Mouse (Mus musculus): ENCODE results near the gene B2m. TPM values are rescaled to one million over a fixed set of nuclear protein-coding genes. Genes with fewer than 3 reads are reported as not detected.
"Not testable (repeated sequence)": the region's sequence is repeated elsewhere in the genome, so short reads cannot be mapped to it uniquely, and the experiment has no call there.

Gene B2m
- polyA plus RNA-seq (2011; ENCODE audit: insufficient read depth, insufficient read length, low replicate concordance, missing spikeins): 485 and 609 TPM in 2 replicates

DNA sequence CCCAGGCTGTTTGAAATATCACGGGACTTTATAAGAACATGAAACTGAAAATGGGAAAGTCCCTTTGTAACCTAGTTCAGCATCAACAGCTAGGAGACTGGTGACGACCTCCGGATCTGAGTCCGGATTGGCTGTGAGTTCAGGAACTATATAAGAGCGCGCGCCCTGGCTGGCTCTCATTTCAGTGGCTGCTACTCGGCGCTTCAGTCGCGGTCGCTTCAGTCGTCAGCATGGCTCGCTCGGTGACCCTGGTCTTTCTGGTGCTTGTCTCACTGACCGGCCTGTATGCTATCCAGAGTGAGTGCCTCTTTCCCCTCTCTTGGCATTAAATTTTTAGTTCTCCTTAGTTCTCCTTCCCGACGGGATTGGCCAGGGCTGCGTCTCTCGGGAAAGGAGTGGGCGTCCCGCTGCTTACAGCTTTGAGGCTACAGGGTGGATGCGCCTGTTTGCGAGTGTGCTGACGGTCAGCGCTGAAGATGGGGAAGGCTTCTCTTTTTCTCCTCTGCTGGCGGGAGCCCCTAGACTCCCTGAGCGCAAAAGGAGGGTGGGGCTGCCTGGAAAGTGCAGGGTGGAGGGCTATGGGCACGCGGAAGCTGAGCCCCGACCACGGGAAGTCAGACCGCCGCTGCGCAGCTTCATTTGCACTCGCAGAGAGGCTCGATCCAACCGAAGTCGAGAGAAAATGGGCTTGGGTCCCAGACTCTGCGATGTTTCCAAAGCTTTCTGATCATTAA is at the start of gene B2m:
Gene B2m, plus strand, starts transcription at position 179 of the 734 bp plus-strand sequence.
- Histone ChIP-seq H3K27ac (ENCODE audit: control insufficient read depth, insufficient read depth, low read depth, low read length, poor library complexity) (peak within 1 kb of the TSS; percentile 96), H3K4me1 (ENCODE audit: control insufficient read depth, insufficient read depth, low read length) (peaks cover 6% of the 10 kb centered on the region; the same call in 1 of the 2 replicates), H3K4me3 (replicated peaks; ENCODE audit: control insufficient read depth, low read depth, low read length) (peak within 1 kb of the TSS; percentile 86)
- TF ChIP-seq CTCF (IDR thresholded peaks at IDR 0.05; ENCODE audit: control insufficient read depth, insufficient read depth, low read length) (no peak), POLR2A (IDR thresholded peaks at IDR 0.05; ENCODE audit: borderline replicate concordance, control insufficient read depth, low read depth, low read length) (peak; percentile 100)
- under 1% methylated on average over 40 of the region's 40 CpGs for WGBS

DNA sequence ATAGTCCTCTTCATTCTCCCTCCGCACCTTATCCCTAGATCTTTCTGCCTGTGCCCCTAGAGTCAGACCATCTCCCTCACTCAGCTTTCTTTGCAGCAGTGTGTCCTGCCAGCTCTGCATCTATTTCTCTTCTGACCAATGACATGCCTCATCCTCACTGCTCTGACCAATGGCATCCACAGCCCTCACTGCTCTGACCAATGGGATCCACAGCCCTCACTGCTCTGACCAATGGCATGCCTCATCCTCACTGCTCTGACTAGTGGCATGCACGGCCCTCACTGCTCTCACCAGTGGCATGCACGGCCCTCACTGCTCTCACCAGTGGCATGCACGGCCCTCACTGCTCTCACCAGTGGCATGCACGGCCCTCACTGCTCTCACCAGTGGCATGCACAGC is 49.8 kb upstream of the B2m start:
- 82% methylated on average over 5 of the region's 5 CpGs for WGBS
- not testable (repeated sequence) for H3K4me3 ChIP-seq (replicated peaks; ENCODE audit: control insufficient read depth, low read depth, low read length); H3K4me1 ChIP-seq (ENCODE audit: control insufficient read depth, insufficient read depth, low read length); H3K27ac ChIP-seq (ENCODE audit: control insufficient read depth, insufficient read depth, low read depth, low read length, poor library complexity)

DNA sequence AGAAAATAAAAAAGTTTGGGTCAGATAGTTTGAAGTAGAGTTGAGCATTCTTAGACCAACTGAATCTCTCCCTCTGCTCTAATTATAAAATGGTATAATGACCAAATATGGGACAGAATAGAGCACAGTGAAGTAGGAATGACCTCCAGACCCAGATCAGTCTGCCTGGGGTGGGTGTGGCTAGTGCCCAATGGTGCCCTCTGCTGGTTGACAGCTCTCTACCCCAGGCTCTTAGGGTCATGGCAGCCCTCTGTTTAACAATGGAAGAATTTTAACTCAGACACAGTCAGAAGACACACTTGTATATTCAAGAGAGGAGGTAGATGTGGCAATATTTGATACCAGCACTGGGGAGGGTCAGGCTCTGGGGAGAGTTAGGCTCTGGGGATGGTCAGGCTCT is 45.4 kb upstream of the B2m start:
- Histone ChIP-seq H3K4me3 (replicated peaks; ENCODE audit: control insufficient read depth, low read depth, low read length) (no peak overlapping the region), H3K27ac (ENCODE audit: control insufficient read depth, insufficient read depth, low read depth, low read length, poor library complexity) (no peak overlapping the region), H3K4me1 (ENCODE audit: control insufficient read depth, insufficient read depth, low read length) (no peaks in the 10 kb centered on the region)
- TF ChIP-seq CTCF (IDR thresholded peaks at IDR 0.05; ENCODE audit: control insufficient read depth, insufficient read depth, low read length) (peak; percentile 68), POLR2A (IDR thresholded peaks at IDR 0.05; ENCODE audit: borderline replicate concordance, control insufficient read depth, low read depth, low read length) (no peak)

GRCm38 (mm10) chr2:122108101-122108500 is 39.4 kb upstream of the B2m start:
- 94% methylated on average over 14 of the region's 14 CpGs for WGBS
- no peaks in the 10 kb centered on the region for H3K4me1 ChIP-seq (ENCODE audit: control insufficient read depth, insufficient read depth, low read length)
- H3K4me3 ChIP-seq (replicated peaks; ENCODE audit: control insufficient read depth, low read depth, low read length): no peak overlapping the region
- TF ChIP-seq CTCF (IDR thresholded peaks at IDR 0.05; ENCODE audit: control insufficient read depth, insufficient read depth, low read length) (no peak), POLR2A (IDR thresholded peaks at IDR 0.05; ENCODE audit: borderline replicate concordance, control insufficient read depth, low read depth, low read length) (no peak)
- H3K27ac ChIP-seq (ENCODE audit: control insufficient read depth, insufficient read depth, low read depth, low read length, poor library complexity): no peak overlapping the region

GRCm38 (mm10) chr2:122109714-122110113 is 37.8 kb upstream of the B2m start:
- no peak overlapping the region for H3K27ac ChIP-seq (ENCODE audit: control insufficient read depth, insufficient read depth, low read depth, low read length, poor library complexity)
- H3K4me1 ChIP-seq (ENCODE audit: control insufficient read depth, insufficient read depth, low read length): no peaks in the 10 kb centered on the region
- H3K4me3 ChIP-seq (replicated peaks; ENCODE audit: control insufficient read depth, low read depth, low read length): no peak overlapping the region
- WGBS: 55% methylated on average over 4 of the region's 4 CpGs
- no peak for TF ChIP-seq CTCF (IDR thresholded peaks at IDR 0.05; ENCODE audit: control insufficient read depth, insufficient read depth, low read length)
- no peak for TF ChIP-seq POLR2A (IDR thresholded peaks at IDR 0.05; ENCODE audit: borderline replicate concordance, control insufficient read depth, low read depth, low read length)

DNA sequence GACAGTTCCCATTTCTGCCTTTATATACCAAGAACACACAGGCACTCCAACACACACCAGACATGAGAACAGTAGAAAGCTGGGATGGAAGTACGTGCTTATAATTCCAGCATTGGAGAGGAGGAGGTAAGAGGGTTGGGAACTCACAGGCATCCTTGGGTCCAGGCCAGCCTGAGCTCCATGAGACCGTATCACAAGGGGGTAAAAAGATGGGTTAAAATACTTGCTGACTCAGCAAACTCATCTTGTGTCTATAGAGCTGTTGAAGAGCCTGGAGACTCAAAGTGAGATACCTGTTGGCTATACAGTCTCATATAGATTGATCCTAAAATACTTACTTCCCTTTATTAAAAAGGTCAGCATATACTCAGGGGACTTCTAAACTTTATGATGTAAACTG is 30.6 kb upstream of the B2m start:
- 91% methylated on average over 2 of the region's 2 CpGs for WGBS
- H3K4me3 ChIP-seq (replicated peaks; ENCODE audit: control insufficient read depth, low read depth, low read length): no peak overlapping the region
- TF ChIP-seq CTCF (IDR thresholded peaks at IDR 0.05; ENCODE audit: control insufficient read depth, insufficient read depth, low read length) (no peak), POLR2A (IDR thresholded peaks at IDR 0.05; ENCODE audit: borderline replicate concordance, control insufficient read depth, low read depth, low read length) (no peak)
- H3K27ac ChIP-seq (ENCODE audit: control insufficient read depth, insufficient read depth, low read depth, low read length, poor library complexity): no peak overlapping the region
- H3K4me1 ChIP-seq (ENCODE audit: control insufficient read depth, insufficient read depth, low read length): no peaks in the 10 kb centered on the region; the same call in 1 of the 2 replicates

GRCm38 (mm10) chr2:122117961-122118958 is 29.2 kb upstream of the B2m start, which contains the start of gene Spg11:
Gene Spg11 (minus strand): TSS chr2:122118386.
- Histone ChIP-seq H3K4me1 (ENCODE audit: control insufficient read depth, insufficient read depth, low read length) (no peaks in the 10 kb centered on the region; the same call in 1 of the 2 replicates), H3K4me3 (replicated peaks; ENCODE audit: control insufficient read depth, low read depth, low read length) (peak within 1 kb of the TSS; percentile 76), H3K27ac (ENCODE audit: control insufficient read depth, insufficient read depth, low read depth, low read length, poor library complexity) (peak within 1 kb of the TSS; percentile 95)
- TF ChIP-seq POLR2A (IDR thresholded peaks at IDR 0.05; ENCODE audit: borderline replicate concordance, control insufficient read depth, low read depth, low read length): peak; percentile 99
- TF ChIP-seq CTCF (IDR thresholded peaks at IDR 0.05; ENCODE audit: control insufficient read depth, insufficient read depth, low read length): no peak
- under 1% methylated on average over 47 of the region's 47 CpGs for WGBS

Measured in bone marrow, adult 2 months (tissue).